Mouse (Mus musculus): Measurements from ENCODE around the gene Gm10840. TPM values are rescaled to one million over a fixed set of nuclear protein-coding genes. Genes with fewer than 3 reads are reported as not detected.

Gm10840 gene
- not detected for polyA plus RNA-seq (2014; fragmentation: Illumina TruSeq; extraction: RNeasy Lipid Tissue Mini Kit (QIAGEN cat#74804); ENCODE audit: insufficient read depth, low read depth, low replicate concordance)

DNA sequence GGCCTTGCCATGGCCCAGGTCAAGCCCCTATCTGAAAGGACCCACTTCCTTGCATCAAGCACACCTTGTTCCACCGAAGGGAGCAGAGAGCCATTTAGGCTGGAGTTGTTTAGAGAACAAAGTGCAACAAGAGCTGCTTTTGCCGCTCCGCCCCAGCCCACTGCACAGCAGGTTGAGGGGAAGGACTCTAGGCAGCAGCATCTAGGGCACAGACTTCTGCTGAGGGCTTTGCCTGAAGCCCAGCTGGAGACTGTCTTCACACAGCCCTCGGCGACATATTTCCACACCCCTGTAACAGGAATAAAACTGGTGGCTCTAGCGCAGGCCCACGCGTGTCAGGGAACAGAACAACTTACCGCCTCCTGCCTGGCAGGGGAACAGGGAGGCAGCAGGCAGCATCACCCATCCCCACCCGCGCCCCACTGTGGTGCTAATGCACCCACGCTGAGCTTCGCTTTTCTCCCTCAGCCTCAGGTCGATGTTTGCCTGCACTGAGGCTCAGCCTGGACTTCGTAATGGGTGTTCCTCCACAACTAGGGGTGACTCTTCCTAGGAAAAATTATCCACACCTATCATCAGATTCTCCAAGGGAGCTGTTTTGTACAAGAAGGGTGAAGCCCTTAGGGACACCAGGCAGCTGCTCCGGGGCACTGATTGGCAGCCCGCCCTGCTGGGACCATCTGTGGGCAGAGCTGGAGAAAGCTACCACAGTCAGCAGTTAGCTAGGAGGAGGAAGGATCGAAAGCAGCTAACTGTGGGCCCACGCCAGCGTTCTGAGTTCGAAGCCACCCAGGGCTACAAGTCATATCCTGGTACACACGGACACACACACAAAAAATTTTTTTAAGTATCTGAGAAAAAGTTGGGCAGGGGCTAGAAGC, at the start of gene Gm10840, which contains the start of gene Limd2:
Gene Gm10840 (plus strand): TSS at position 10 of the 881 bp plus-strand sequence.
Gene Limd2 (minus strand): TSS at position 20 of the 881 bp plus-strand sequence.

DNA sequence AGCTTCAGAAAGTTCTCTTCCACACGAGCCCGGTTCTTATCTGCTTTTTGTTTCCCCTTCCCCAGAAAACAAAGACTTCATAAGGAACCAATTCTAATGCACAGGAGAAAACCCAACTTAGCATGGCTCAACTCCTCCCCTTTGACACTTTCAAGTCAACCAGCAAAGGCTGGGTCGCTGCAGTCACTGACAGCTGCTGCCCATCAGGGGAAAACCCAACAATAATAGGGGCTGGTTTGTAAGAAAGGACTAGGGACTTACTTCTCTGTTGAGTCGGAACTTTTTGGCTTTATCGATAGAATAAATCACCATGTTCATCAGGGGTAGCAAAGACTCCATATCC, 41.4 kb downstream of the Gm10840 start, which contains the start of gene Strada:
Gene Strada (minus strand): TSS at position 46 of the 343 bp plus-strand sequence.

Other genes starting within 250 kb of the Gm10840 start
- 54.4 TPM for gene Cyb561, start 207.5 kb upstream of the Gm10840 start, polyA plus RNA-seq (2014; fragmentation: Illumina TruSeq; extraction: RNeasy Lipid Tissue Mini Kit (QIAGEN cat#74804); ENCODE audit: insufficient read depth, low read depth, low replicate concordance)
- gene Ace, start 192.9 kb upstream of the Gm10840 start, polyA plus RNA-seq (2014; fragmentation: Illumina TruSeq; extraction: RNeasy Lipid Tissue Mini Kit (QIAGEN cat#74804); ENCODE audit: insufficient read depth, low read depth, low replicate concordance) = 174 TPM
- 0.71 TPM for gene Ace3, start 166.2 kb upstream of the Gm10840 start, polyA plus RNA-seq (2014; fragmentation: Illumina TruSeq; extraction: RNeasy Lipid Tissue Mini Kit (QIAGEN cat#74804); ENCODE audit: insufficient read depth, low read depth, low replicate concordance)
- not detected for gene Kcnh6, start 152.7 kb upstream of the Gm10840 start, polyA plus RNA-seq (2014; fragmentation: Illumina TruSeq; extraction: RNeasy Lipid Tissue Mini Kit (QIAGEN cat#74804); ENCODE audit: insufficient read depth, low read depth, low replicate concordance)
- 20.8 TPM for gene Dcaf7, start 124.0 kb upstream of the Gm10840 start, polyA plus RNA-seq (2014; fragmentation: Illumina TruSeq; extraction: RNeasy Lipid Tissue Mini Kit (QIAGEN cat#74804); ENCODE audit: insufficient read depth, low read depth, low replicate concordance)
- 8.3 TPM for gene Taco1, start 94.8 kb upstream of the Gm10840 start, polyA plus RNA-seq (2014; fragmentation: Illumina TruSeq; extraction: RNeasy Lipid Tissue Mini Kit (QIAGEN cat#74804); ENCODE audit: insufficient read depth, low read depth, low replicate concordance)
- gene Map3k3, start 76.2 kb upstream of the Gm10840 start, polyA plus RNA-seq (2014; fragmentation: Illumina TruSeq; extraction: RNeasy Lipid Tissue Mini Kit (QIAGEN cat#74804); ENCODE audit: insufficient read depth, low read depth, low replicate concordance) = 22.5 TPM
- 113 TPM for gene Limd2, start within 50 bp of the Gm10840 start, polyA plus RNA-seq (2014; fragmentation: Illumina TruSeq; extraction: RNeasy Lipid Tissue Mini Kit (QIAGEN cat#74804); ENCODE audit: insufficient read depth, low read depth, low replicate concordance)
- gene Strada, start 41.3 kb downstream of the Gm10840 start, polyA plus RNA-seq (2014; fragmentation: Illumina TruSeq; extraction: RNeasy Lipid Tissue Mini Kit (QIAGEN cat#74804); ENCODE audit: insufficient read depth, low read depth, low replicate concordance) = 9.7 TPM
- gene Ccdc47, start 55.5 kb downstream of the Gm10840 start, polyA plus RNA-seq (2014; fragmentation: Illumina TruSeq; extraction: RNeasy Lipid Tissue Mini Kit (QIAGEN cat#74804); ENCODE audit: insufficient read depth, low read depth, low replicate concordance) = 52.1 TPM
- 21.1 TPM for gene Ddx42, start 56.1 kb downstream of the Gm10840 start, polyA plus RNA-seq (2014; fragmentation: Illumina TruSeq; extraction: RNeasy Lipid Tissue Mini Kit (QIAGEN cat#74804); ENCODE audit: insufficient read depth, low read depth, low replicate concordance)
- 13.7 TPM for gene Ftsj3, start 95.2 kb downstream of the Gm10840 start, polyA plus RNA-seq (2014; fragmentation: Illumina TruSeq; extraction: RNeasy Lipid Tissue Mini Kit (QIAGEN cat#74804); ENCODE audit: insufficient read depth, low read depth, low replicate concordance)
- 111 TPM for gene Psmc5, start 95.3 kb downstream of the Gm10840 start, polyA plus RNA-seq (2014; fragmentation: Illumina TruSeq; extraction: RNeasy Lipid Tissue Mini Kit (QIAGEN cat#74804); ENCODE audit: insufficient read depth, low read depth, low replicate concordance)
- gene Smarcd2, start 112.1 kb downstream of the Gm10840 start, polyA plus RNA-seq (2014; fragmentation: Illumina TruSeq; extraction: RNeasy Lipid Tissue Mini Kit (QIAGEN cat#74804); ENCODE audit: insufficient read depth, low read depth, low replicate concordance) = 48.5 TPM
- gene Tcam1, start 115.8 kb downstream of the Gm10840 start, polyA plus RNA-seq (2014; fragmentation: Illumina TruSeq; extraction: RNeasy Lipid Tissue Mini Kit (QIAGEN cat#74804); ENCODE audit: insufficient read depth, low read depth, low replicate concordance) = not detected
- not detected for gene Gh, start 141.0 kb downstream of the Gm10840 start, polyA plus RNA-seq (2014; fragmentation: Illumina TruSeq; extraction: RNeasy Lipid Tissue Mini Kit (QIAGEN cat#74804); ENCODE audit: insufficient read depth, low read depth, low replicate concordance)
- 91.6 TPM for gene Cd79b, start 153.9 kb downstream of the Gm10840 start, polyA plus RNA-seq (2014; fragmentation: Illumina TruSeq; extraction: RNeasy Lipid Tissue Mini Kit (QIAGEN cat#74804); ENCODE audit: insufficient read depth, low read depth, low replicate concordance)
- 0.27 TPM for gene Scn4a, start 192.4 kb downstream of the Gm10840 start, polyA plus RNA-seq (2014; fragmentation: Illumina TruSeq; extraction: RNeasy Lipid Tissue Mini Kit (QIAGEN cat#74804); ENCODE audit: insufficient read depth, low read depth, low replicate concordance)
- 13.2 TPM for gene Prr29, start 204.6 kb downstream of the Gm10840 start, polyA plus RNA-seq (2014; fragmentation: Illumina TruSeq; extraction: RNeasy Lipid Tissue Mini Kit (QIAGEN cat#74804); ENCODE audit: insufficient read depth, low read depth, low replicate concordance)
- 223 TPM for gene Icam2, start 227.2 kb downstream of the Gm10840 start, polyA plus RNA-seq (2014; fragmentation: Illumina TruSeq; extraction: RNeasy Lipid Tissue Mini Kit (QIAGEN cat#74804); ENCODE audit: insufficient read depth, low read depth, low replicate concordance)